Mouse (Mus musculus) forebrain, embryonic 14.5 days (tissue): ENCODE measurements around the gene Tmem41b. TPM values are rescaled to one million over a fixed set of nuclear protein-coding genes. Genes with fewer than 3 reads are reported as not detected.
"Not testable (repeated sequence)": the region's sequence is repeated elsewhere in the genome, so short reads cannot be mapped to it uniquely, and the experiment has no call there.

Experiments
- ATAC-seq: fragments of 200-750 bp; cut with Nextera tagmentation; 2 replicates; pipeline ENCODE4 v1.8.0; 2017; ENCODE audit warnings: mild to moderate bottlenecking, moderate library complexity
- DNase-seq: peaks from one replicate; pipeline ENCODE4 v3.0.0-alpha.2; 2015; ENCODE audit warnings: low spot score
- H3K27ac ChIP-seq: fragments of 300-500 bp; sonication (generic); 2 replicates; pipeline ENCODE4 v1.5.1; 2014; ENCODE audit warnings: low read depth, mild to moderate bottlenecking, control low read depth, low read length, moderate library complexity
- H3K27me3 ChIP-seq: fragments of 300-500 bp; sonication (generic); replicated peaks from 2 replicates; pipeline ENCODE4 v1.6.1; 2014; ENCODE audit warnings: low read length, control low read depth, mixed read lengths; ENCODE audit not compliant: control insufficient read depth, insufficient read depth
- H3K36me3 ChIP-seq: fragments of 300-500 bp; sonication (generic); 2 replicates; pipeline ENCODE4 v1.6.1; 2014; ENCODE audit warnings: low read length, control low read depth; ENCODE audit not compliant: control insufficient read depth, insufficient read depth
- H3K4me1 ChIP-seq: fragments of 300-500 bp; sonication (generic); 2 replicates; pipeline ENCODE4 v1.6.1; 2014; ENCODE audit warnings: antibody characterized with exemption, low read length, control low read depth; ENCODE audit not compliant: control insufficient read depth, insufficient read depth
- H3K4me2 ChIP-seq: fragments of 300-500 bp; sonication (generic); 2 replicates; pipeline ENCODE4 v1.6.1; 2014; ENCODE audit warnings: mild to moderate bottlenecking, control low read depth, low read length
- H3K4me3 ChIP-seq: fragments of 300-500 bp; sonication (generic); 2 replicates; pipeline ENCODE4 v1.5.1; 2014; ENCODE audit warnings: low read depth, low read length, control low read depth
- H3K9ac ChIP-seq: fragments of 300-500 bp; sonication (generic); 2 replicates; pipeline ENCODE4 v1.6.1; 2014; ENCODE audit warnings: mild to moderate bottlenecking, low read length, control low read depth, moderate library complexity
- H3K9me3 ChIP-seq: fragments of 300-500 bp; sonication (generic); replicated peaks from 2 replicates; pipeline ENCODE4 v1.6.1; 2016; ENCODE audit warnings: low read length, control low read depth, mixed read lengths; ENCODE audit not compliant: control insufficient read depth
- WGBS: fragments of 180-500 bp; shearing (Covaris S2); extraction: QIAGEN DNeasy Blood & Tissue Kit; methylation state at CpG from one replicate; pipeline ENCODE4 v1.1.7; 2014; 5-methylcytosine and 5-hydroxymethylcytosine counted together
- polyA plus RNA-seq: library from polyadenylated mRNA; unstranded; fragments of >200 nt; fragmentation: Nextera tagmentation; extraction: Ambion mirVana; gene quantifications from 2 replicates; pipeline ENCODE4 v1.2.1, GENCODE M21; 2014

Tmem41b gene
- polyA plus RNA-seq, result 71.8 and 81.5 TPM in 2 replicates

GRCm38 (mm10) chr7:109986775-109987174 is at the start of gene Tmem41b:
TSS of gene Tmem41b (minus strand) at chr7:109986929.
- Histone ChIP-seq H3K4me2 (peak within 1 kb of the TSS; percentile 76), H3K9ac (peak within 1 kb of the TSS; percentile 73), H3K27ac (peak within 1 kb of the TSS; percentile 76), H3K4me3 (peak within 1 kb of the TSS; percentile 56)
- not testable (repeated sequence) for DNase-seq, ATAC-seq, H3K9me3 ChIP-seq, H3K36me3 ChIP-seq, H3K4me1 ChIP-seq, H3K27me3 ChIP-seq
- WGBS, result 39% methylated on average over 6 of the region's 6 CpGs

- no peaks in the 10 kb centered on the region for H3K9me3 ChIP-seq
- DNase-seq, result no peak
- 85% methylated on average over 3 of the region's 3 CpGs for WGBS
- H3K27me3 ChIP-seq, result no peaks in the 10 kb centered on the region
- no peak for ATAC-seq
- no peaks in the 10 kb centered on the region for H3K4me1 ChIP-seq
- no peak overlapping the region for H3K27ac ChIP-seq
- H3K9ac ChIP-seq, result no peak overlapping the region
- H3K36me3 ChIP-seq, result peaks cover 44% of the 10 kb centered on the region
- no peak overlapping the region for H3K4me2 ChIP-seq
- H3K4me3 ChIP-seq, result no peak overlapping the region
Observed at GRCm38 (mm10) chr7:110030342-110030741, 43.6 kb upstream of the Tmem41b start.

- ATAC-seq, result peak; percentile 37; the same call in 1 of the 2 replicates
- 54% methylated on average over 1 of the region's 1 CpGs for WGBS
- no peak overlapping the region for H3K4me2 ChIP-seq
Observed at GRCm38 (mm10) chr7:110028826-110029225, 42.1 kb upstream of the Tmem41b start.

GRCm38 (mm10) chr7:110026594-110026993 is 39.9 kb upstream of the Tmem41b start:
- Histone ChIP-seq H3K4me1 (no peaks in the 10 kb centered on the region), H3K27ac (no peak overlapping the region), H3K27me3 (no peaks in the 10 kb centered on the region), H3K36me3 (peaks cover 18% of the 10 kb centered on the region), H3K9ac (no peak overlapping the region), H3K9me3 (no peaks in the 10 kb centered on the region; the same call in 1 of the 2 replicates), H3K4me2 (no peak overlapping the region), H3K4me3 (no peak overlapping the region)
- ATAC-seq, result no peak
- 74% methylated on average over 2 of the region's 2 CpGs for WGBS
- DNase-seq, result no peak

More at GRCm38 (mm10) chr7:110028826-110029225, 42.1 kb upstream of the Tmem41b start:
- Histone ChIP-seq H3K36me3 (peaks cover 35% of the 10 kb centered on the region), H3K9me3 (no peaks in the 10 kb centered on the region; the same call in 1 of the 2 replicates), H3K27ac (no peak overlapping the region), H3K4me3 (no peak overlapping the region), H3K9ac (no peak overlapping the region), H3K27me3 (no peaks in the 10 kb centered on the region), H3K4me1 (no peaks in the 10 kb centered on the region)
- peak; percentile 62 for DNase-seq

- no peak overlapping the region for H3K27ac ChIP-seq
- no peaks in the 10 kb centered on the region for H3K27me3 ChIP-seq
- no peak overlapping the region for H3K4me3 ChIP-seq
- H3K9ac ChIP-seq, result no peak overlapping the region
- DNase-seq, result no peak
- H3K4me1 ChIP-seq, result peaks cover 9% of the 10 kb centered on the region; the same call in 1 of the 2 replicates
- no peak overlapping the region for H3K4me2 ChIP-seq
- ATAC-seq, result no peak
- WGBS, result 93% methylated on average over 1 of the region's 1 CpGs
- H3K36me3 ChIP-seq, result no peaks in the 10 kb centered on the region
- no peaks in the 10 kb centered on the region; the same call in 1 of the 2 replicates for H3K9me3 ChIP-seq
Observed at GRCm38 (mm10) chr7:110023553-110023952, 36.8 kb upstream of the Tmem41b start.

GRCm38 (mm10) chr7:110018631-110019482 is 32.1 kb upstream of the Tmem41b start:
- Histone ChIP-seq H3K4me2 (peak overlapping the region; percentile 92), H3K27ac (peak overlapping the region; percentile 90), H3K9ac (peak overlapping the region; percentile 96), H3K36me3 (no peaks in the 10 kb centered on the region), H3K9me3 (no peaks in the 10 kb centered on the region), H3K27me3 (no peaks in the 10 kb centered on the region), H3K4me1 (peaks cover 9% of the 10 kb centered on the region; the same call in 1 of the 2 replicates), H3K4me3 (peak overlapping the region; percentile 100)
- WGBS, result under 1% methylated on average over 42 of the region's 42 CpGs
- DNase-seq, result peak; percentile 10
- peak; percentile 76 for ATAC-seq

GRCm38 (mm10) chr7:110018117-110018630 is 31.4 kb upstream of the Tmem41b start, which contains the start of gene Ipo7:
TSS of gene Ipo7 (plus strand) at chr7:110018274.
- peak within 1 kb of the TSS; percentile 96 for H3K9ac ChIP-seq
- WGBS, result under 1% methylated on average over 48 of the region's 48 CpGs
- ATAC-seq (peak; percentile 99), DNase-seq (peak; percentile 96)
- no peaks in the 10 kb centered on the region for H3K27me3 ChIP-seq
- peaks cover 9% of the 10 kb centered on the region; the same call in 1 of the 2 replicates for H3K4me1 ChIP-seq
- no peaks in the 10 kb centered on the region for H3K36me3 ChIP-seq
- no peaks in the 10 kb centered on the region for H3K9me3 ChIP-seq
- H3K4me2 ChIP-seq, result peak within 1 kb of the TSS; percentile 92
- peak within 1 kb of the TSS; percentile 100 for H3K4me3 ChIP-seq
- H3K27ac ChIP-seq, result peak within 1 kb of the TSS; percentile 90

- no peaks in the 10 kb centered on the region for H3K9me3 ChIP-seq
- ATAC-seq, result no peak
- H3K4me1 ChIP-seq, result 0 out of 2 replicates have a peak, but pooled peaks cover 3% of the 10 kb centered on the region
- H3K27ac ChIP-seq, result no peak overlapping the region
- WGBS, result 85% methylated on average over 5 of the region's 5 CpGs
- H3K4me2 ChIP-seq, result no peak overlapping the region
- H3K9ac ChIP-seq, result no peak overlapping the region
- no peak for DNase-seq
- H3K36me3 ChIP-seq, result no peaks in the 10 kb centered on the region
- no peak overlapping the region for H3K4me3 ChIP-seq
- H3K27me3 ChIP-seq, result no peaks in the 10 kb centered on the region
Observed at GRCm38 (mm10) chr7:110014272-110014671, 27.5 kb upstream of the Tmem41b start.
